Mouse (Mus musculus) cerebellum, postnatal 10 days (tissue): ENCODE results near the gene Hist1h4d.
"Not testable (repeated sequence)": the region's sequence is repeated elsewhere in the genome, so short reads cannot be mapped to it uniquely, and the experiment has no call there.

Experiments used
- DNase-seq, 2 experiments: peaks; one replicate each; pipeline ENCODE4 v3.0.0; 2021; ENCODE audit warnings: mixed read lengths in 2 of 2

The Hist1h4d gene

DNA sequence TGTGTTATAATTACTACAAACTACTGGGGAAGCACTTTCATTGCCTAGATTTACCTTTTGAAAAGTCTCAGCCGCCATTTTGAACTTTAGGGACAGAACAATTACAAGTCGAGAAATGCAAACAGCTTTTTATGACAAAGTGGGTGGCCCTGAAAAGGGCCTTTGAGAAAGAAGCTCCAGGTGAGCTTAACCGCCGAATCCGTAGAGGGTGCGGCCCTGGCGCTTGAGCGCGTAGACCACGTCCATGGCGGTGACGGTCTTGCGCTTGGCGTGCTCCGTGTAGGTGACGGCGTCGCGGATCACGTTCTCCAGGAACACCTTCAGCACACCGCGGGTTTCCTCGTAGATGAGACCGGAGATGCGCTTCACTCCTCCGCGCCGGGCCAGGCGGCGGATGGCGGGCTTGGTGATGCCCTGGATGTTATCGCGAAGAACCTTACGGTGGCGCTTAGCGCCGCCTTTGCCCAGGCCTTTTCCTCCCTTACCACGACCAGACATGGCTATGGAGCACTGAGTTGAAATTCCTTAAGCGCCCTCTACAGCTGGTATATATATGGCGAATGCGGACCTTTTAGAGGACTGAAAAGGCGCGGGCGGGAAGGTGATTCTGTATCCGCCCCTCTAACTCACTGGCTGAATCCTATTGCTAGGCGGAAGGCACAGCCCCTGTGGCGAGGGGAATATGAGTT is 30.1 kb upstream of the Hist1h4d start, which contains the start of gene Hist1h4f:
TSS of gene Hist1h4f (minus strand) at position 503 of the 689 bp plus-strand sequence.
- peak; percentile 93 to 94 for DNase-seq

DNA sequence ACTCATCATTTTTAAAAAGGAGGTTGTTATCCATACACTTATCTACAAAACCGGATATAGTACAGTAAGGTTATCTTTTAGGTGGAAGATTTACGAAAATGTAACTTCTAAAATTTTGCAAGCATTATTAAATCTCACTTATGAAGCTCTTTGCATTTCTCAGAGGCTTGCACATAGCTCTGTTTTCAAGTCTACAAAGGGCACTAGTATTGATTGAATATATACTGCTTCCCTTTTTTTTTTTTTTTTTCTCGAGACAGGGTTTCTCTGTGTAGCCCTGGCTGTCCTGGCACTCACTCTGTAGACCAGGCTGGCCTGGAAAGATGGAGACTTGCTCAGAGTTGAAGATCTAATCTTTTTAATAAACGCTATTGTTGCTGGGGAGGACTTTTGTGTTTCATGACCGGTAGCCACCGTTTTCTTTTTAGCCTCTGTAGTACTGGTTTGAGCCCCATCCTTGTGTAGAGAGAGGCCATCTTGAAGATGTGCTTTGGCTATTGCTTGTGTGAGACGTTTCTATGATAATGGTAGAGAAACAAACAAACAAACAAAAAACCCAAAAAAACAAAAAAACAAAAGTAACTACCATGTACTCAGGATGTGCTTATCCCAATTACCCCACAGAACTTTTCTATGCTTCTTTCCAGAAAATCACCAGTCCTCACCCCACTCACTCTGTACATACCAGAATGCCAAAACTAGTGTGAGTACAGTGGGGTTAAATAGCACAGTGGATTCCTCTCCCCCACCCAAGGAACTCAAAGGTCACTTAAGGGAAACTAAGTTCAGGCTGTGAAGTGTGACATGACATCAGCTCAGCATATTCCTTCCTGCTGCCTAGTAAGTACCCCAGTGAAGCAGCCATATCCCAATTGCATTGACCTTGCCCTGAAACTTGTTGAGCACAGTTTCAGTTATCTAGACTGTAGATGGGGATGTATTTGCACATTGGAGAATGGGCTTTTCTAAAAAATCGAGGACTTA is 29.2 kb upstream of the Hist1h4d start:
- no peak for DNase-seq

DNA sequence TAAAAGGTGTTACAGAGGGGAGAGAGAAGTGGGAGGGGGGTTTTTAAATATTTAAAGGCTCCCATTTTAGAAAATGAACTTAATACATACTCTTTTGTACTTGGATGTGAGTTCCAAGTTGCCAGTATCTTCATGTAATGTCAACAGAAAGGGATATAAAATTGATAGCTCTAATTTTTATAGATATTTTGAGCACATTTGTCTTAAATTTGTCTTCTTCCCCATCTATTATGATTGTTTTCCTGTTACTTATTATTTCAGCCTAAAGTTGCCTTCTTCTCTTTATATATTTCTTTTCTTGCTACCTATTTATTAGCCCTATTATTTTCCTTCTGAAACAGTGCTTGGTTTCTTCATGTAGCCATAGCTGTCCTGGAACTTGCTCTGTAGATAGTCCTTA is 28.4 kb upstream of the Hist1h4d start, which contains the start of gene Hist1h1d:
TSS of gene Hist1h1d (plus strand) at position 301 of the 400 bp plus-strand sequence.
- no peak for DNase-seq

DNA sequence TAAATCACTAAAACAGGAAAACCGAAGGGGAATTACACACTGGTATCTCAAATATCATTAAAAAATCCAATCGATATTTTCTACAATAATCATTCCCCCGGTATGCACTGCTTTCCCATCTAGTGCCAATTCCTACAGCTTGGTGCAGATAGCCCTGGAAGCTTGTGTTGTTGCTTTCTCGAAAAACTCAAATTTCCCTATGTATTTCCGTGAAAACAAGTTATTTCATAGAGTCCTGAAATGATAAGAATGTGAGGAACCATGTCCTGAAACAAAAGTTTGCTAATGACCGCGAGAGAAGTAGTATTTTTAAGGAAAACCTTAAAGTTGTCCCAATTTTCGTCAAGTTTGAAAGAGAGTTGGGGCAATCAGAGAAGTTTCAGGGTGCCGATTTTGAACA is 27.0 kb upstream of the Hist1h4d start:
- DNase-seq = peak in 1 of 2 experiments; percentile 14

DNA sequence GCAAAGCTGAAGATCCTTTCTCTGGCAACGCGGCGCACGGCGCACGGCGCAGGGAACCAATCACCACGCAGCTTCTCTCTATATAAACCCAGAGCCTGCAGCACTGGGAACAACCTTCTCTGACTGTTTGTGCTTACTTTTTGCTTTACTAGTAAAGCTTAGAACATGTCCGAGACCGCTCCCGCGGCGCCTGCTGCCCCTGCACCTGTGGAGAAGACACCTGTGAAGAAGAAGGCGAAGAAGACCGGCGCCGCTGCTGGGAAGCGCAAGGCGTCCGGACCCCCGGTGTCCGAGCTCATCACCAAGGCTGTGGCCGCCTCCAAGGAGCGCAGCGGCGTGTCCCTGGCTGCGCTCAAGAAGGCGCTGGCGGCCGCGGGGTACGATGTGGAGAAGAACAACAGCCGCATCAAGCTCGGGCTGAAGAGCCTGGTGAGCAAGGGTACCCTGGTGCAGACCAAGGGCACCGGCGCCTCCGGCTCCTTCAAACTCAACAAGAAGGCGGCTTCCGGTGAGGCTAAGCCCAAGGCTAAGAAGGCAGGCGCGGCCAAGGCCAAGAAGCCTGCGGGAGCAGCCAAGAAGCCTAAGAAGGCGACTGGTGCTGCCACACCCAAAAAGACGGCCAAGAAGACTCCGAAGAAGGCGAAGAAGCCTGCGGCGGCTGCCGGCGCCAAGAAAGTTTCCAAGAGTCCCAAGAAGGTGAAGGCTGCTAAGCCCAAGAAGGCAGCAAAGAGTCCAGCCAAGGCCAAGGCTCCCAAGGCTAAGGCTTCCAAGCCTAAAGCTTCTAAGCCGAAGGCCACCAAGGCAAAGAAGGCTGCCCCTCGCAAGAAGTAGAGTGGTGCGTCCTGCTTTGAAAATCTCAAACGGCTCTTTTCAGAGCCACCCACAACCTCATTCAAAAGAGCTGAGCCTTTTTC is 26.2 kb upstream of the Hist1h4d start:
- DNase-seq = peak; percentile 75 to 78

DNA sequence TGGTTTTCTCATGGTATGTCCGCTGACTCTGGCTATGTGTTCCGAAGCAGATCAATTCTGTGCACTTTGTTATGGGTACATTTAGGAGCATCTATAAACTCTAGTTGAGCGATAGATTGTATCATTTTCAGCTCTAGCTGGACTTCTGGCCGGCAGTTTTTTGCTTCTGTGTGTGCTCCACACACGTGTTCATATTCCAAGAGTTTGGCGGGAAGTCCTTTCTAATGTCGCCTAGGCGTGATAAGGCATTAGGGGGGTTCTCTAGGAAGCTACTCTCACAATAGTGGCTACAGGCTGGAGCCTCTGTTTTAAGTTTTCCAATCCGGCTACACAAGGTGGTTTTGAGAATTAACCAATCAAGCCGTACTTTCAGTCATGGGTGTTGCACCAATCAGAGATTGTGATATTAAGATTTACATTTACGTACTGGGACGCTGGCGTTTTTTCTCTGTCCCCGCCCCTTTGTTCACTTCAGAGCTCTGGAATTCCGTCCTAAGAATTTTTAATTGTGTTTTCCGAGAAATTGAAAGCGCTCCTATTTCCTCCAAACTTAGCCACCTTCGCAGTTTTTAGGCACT is 25.5 kb upstream of the Hist1h4d start:
- peak; percentile 78 to 83 for DNase-seq

DNA sequence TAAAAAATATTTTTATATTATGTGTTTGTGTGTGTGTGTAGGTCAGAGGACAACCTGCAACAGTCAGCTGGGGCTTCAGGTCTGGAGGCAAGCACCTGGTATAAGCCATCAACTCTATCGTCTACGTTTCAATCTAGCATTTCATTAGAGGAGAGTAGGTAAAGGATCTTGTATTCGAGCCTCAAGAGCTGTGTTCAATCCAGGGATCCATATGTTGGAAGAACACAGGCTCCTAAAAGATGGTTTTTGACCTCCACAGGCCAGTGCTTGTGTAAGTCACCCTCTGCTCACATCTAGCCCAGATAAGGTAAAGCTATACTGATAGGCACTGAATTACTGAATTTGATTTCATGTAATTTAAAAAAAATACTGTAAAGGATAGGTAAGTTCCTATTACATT is 24.5 kb upstream of the Hist1h4d start:
- no peak for DNase-seq

DNA sequence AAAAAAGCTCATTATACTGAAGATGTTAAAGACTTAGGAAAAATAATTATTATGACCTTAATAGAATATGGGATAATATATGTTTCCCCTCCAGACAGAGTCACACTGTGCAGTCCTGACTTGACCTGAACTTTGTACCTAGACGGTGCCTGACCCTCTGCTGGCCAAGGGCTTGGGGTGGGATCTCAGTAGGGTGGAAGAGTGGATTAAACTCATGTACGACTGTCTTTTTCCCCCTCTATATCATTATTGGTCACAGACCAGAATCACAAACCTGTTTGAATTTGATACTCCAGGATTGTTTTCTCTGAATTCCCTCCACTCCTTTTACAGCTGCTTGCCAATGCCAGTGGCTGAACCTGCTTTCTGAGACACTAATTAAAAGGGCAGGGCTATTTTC is 20.7 kb upstream of the Hist1h4d start:
- DNase-seq = not testable (repeated sequence)

DNA sequence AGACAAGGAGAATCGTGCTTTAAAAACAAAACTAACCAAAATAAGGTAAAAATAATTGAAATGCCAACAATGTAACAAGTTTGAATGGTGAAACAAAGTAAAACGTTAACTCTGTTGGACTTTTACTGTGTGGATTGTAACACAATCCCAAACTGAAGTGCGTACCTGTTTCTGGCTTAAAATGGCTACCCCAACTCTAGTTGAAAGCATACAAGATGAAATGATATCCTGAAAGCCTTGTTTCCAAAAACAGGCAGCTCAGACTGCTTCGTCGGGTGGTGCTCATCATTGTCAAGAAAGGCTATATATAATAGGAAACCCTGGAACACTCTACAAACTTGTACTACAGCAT is 19.9 kb upstream of the Hist1h4d start:
- not testable (repeated sequence) for DNase-seq

DNA sequence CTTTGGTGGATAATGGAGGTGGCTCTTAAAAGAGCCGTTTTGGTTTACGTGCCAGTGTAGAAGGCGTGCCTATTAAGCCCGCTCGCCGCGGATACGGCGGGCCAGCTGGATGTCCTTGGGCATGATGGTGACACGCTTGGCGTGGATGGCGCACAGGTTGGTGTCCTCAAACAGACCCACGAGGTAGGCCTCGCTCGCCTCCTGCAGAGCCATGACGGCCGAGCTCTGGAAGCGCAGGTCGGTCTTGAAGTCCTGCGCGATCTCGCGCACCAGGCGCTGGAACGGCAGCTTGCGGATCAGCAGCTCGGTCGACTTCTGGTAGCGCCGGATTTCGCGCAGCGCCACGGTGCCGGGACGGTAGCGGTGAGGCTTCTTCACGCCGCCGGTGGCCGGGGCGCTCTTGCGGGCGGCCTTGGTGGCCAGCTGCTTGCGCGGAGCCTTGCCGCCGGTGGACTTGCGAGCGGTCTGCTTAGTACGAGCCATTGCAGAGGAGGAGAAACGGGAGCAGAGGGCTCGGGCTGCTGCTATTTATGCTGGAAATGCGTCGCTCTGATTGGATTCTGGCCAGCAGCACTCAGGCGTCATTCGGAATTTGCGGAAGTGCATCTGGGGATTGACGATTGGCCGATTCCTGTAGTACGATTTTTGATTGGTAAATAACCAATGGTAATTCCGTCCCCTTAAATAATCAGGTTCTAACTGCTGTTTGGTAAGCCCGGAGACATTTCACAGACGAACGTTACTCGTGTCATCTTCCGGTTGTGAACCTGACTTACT is 19.3 kb upstream of the Hist1h4d start, which contains the start of gene Hist1h3e:
TSS of gene Hist1h3e (minus strand) at position 487 of the 777 bp plus-strand sequence.
- DNase-seq = peak; percentile 96 to 97

DNA sequence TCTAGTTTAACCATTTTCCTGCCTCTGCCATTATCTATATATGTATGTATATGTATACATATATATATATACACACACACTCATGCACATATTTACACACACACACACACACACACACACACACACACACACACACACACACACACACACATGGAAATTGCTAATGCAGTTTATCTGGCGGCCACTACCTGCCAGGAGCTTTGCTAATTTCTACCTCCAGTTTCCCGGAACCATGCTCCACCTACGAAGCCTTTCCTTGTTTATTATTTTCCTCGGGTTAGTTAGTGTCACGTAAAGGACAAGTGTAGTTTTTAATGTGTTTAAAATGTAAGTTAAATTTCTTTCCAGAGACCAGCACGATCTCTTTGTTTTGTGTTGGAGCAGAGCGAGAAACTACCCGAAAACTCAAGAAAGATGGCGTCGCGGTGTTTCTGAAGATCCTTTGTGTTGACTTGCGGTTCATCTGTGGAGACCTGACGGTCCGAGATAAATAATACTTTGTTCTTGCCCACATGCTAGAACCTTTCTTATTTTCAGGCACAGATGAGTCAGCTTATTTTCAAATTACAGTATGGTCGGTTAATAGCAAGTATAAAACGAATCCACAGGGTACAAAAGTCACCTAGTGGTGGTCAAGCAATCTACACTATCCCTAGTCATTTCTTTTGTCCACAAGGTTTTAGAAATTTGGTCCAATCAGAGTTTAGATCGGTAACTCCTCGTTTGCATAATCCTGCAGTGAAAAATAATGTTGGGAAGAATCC is 18.5 kb upstream of the Hist1h4d start:
- DNase-seq = peak; percentile 43 to 69

DNA sequence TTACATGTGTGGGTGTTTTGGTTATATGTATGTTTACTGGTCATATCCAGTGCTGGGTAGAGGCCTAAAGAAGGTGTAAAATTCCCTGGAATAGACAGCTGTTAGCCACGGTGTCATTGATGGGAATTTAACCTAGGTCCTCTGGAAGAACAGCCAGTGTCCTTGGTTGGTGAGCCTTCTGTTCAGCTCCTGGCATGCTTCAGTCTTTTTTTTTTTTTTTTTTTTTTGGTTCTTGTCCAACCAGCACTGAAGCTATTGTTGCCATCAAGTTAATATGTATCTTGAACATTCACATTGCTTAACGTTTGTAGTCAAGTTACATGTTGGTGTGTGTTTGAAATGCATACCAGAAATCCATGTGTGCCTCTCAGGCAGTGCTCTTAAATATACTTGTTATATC is 16.9 kb upstream of the Hist1h4d start:
- no peak for DNase-seq

DNA sequence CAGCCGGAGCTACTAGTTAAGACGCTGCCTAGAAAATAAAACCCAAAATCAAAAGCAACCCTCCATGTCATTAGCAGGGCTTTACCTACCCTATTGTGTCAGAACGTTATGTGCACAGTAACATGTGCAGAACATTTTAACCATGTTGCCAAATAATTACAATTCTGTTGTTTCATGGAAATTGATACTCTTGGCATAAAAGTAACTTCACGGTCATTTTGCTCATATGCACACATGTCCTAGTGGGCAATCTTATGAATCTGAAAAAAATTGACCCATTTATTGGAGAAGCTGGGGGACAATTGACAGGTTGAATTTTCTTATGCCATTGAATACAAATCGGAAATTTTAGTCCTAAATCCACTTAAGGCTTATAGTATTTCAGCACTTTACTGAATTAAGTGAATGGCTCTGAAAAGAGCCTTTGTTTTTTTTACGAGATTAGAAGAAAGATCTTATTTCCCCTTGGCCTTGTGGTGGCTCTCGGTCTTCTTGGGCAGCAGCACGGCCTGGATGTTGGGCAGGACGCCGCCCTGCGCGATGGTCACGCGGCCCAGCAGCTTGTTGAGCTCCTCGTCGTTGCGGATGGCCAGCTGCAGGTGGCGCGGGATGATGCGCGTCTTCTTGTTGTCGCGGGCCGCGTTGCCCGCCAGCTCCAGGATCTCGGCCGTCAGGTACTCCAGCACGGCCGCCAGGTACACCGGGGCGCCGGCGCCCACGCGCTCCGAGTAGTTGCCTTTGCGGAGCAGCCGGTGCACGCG is 11.0 kb upstream of the Hist1h4d start:
- DNase-seq = not testable (repeated sequence)

DNA sequence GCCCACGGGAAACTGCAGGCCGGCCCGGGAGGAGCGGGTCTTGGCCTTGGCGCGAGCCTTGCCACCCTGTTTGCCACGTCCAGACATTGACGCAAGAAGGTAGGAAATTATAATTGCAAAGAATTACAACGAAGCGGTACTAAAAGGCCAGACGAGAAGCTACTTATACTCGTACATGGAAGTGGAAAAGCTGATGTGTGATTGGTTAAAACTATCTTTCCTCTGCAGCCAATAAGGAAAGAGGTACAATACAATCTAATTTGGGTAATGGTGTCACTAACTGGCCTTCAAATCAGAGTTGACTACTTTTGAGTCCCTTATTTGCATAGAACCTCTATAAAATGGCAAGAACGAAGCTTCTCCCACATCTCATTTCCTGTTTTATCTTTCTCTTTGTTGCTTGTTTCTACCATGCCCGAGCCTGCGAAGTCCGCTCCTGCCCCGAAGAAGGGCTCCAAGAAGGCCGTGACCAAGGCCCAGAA is 10.3 kb upstream of the Hist1h4d start, which contains the start of the genes Hist1h2ae and Hist1h2bg:
TSS of gene Hist1h2ae (minus strand) at position 199 of the 482 bp plus-strand sequence.
TSS of gene Hist1h2bg (plus strand) at position 375 of the 482 bp plus-strand sequence.
- DNase-seq = peak; percentile 71 to 78

DNA sequence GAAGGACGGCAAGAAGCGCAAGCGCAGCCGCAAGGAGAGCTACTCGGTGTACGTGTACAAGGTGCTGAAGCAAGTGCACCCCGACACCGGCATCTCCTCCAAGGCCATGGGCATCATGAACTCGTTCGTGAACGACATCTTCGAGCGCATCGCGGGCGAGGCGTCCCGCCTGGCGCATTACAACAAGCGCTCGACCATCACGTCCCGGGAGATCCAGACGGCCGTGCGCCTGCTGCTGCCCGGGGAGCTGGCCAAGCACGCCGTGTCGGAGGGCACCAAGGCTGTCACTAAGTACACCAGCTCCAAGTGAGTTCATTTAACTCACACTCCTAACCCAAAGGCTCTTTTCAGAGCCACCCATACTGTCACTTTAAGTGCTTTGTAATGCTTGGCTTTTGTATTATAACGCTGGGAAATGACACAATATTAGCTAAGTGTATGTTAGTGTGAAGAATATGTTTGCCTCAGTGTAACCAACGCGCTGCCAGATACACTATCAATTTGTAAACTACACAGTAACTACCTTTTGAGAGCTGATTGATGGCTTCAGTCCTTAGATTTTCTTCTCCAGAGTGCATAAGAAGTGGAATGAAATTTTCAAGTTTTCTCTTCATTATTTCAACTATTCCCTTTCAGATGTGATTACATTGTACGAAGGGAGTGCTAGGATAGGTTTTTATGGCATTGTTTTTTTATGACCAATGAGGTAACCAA is 9.7 kb upstream of the Hist1h4d start:
- not testable (repeated sequence) for DNase-seq

DNA sequence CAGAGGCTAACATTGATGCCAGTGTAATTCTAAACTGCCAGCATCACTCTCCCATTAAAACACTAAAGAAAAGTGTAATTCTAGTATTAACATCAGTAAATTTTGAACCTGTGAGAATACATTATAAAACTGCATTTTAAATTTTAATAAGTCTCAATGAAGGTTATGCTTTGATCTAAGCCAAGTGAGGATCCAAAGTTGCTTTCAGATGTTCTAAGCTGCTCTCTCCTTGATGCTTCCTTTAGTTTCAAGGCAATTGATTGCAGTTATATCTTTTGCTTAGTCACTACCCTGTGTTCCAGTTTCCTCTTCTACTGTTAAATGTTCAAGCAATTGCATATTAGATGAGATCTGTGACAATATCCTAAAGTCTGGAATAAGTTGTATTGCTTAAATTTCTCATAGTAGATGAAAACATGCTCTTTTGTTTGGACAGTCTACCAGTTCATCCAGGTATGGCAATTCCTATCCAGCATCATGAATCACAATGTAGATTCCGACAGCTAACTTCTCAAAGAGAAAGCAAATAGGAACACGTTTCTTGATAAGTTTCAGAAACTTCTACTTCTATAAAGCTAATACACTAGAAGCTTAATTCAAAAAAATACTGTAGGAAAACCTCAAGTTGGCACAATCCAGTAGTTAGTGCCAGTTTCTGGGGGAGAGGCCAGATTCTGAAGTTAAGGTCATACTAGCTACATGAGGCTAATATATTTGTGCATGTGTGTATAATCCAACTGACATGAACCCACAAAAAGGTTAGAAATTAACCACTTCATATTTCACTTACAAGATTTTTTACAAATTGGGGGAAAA is 9.0 kb upstream of the Hist1h4d start:
- no peak for DNase-seq

DNA sequence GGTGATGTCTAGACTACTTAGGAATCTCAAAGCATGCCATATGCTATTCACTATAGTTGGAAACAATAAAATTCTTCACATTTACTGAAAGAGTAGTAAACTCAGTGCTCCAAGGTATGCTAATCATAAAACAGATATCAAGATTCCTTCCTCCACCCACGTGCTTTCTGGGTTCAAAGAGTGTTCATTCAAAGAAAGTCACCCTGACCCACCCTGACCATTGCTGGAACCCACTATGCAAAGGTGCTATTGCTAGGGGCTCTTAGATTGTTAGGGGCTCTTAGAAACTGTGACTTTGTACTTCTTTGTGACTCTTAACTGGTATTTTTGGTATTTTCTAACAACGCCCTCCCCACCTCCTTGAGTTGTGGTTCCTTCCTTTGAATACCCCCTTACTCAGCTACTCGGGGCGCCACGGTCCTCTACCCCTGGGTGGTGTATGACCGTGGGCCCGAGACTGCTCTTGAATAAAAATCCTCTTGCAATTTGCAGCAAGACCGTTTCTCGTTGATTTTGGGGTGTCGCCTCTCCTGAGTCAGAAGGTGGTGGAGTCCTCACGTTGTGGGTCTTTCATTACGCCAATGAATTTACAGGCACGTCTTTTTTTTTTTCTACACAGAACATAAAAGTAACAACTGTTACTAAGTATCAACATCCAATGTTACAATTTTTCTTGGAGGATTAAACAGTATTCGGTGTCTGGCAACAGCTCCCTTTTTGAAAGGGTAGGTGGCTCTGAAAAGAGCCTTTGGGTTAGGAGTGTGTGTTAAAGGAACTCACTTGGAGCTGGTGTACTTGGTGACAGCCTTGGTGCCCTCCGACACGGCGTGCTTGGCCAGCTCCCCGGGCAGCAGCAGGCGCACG is 8.1 kb upstream of the Hist1h4d start:
- DNase-seq = not testable (repeated sequence)
